Mouse (Mus musculus) kidney, adult 8-10 months (tissue): Measurements from ENCODE around the gene Eif5a.
A peak's percentile ranks its signal among the peaks of the same experiment; 100 is the strongest.
"Not testable (repeated sequence)": the region's sequence is repeated elsewhere in the genome, so short reads cannot be mapped to it uniquely, and the experiment has no call there.

Source experiments
- DNase-seq, 2 experiments: peaks; one replicate each; pipeline ENCODE4 v3.0.0; 2022

Eif5a gene

DNA sequence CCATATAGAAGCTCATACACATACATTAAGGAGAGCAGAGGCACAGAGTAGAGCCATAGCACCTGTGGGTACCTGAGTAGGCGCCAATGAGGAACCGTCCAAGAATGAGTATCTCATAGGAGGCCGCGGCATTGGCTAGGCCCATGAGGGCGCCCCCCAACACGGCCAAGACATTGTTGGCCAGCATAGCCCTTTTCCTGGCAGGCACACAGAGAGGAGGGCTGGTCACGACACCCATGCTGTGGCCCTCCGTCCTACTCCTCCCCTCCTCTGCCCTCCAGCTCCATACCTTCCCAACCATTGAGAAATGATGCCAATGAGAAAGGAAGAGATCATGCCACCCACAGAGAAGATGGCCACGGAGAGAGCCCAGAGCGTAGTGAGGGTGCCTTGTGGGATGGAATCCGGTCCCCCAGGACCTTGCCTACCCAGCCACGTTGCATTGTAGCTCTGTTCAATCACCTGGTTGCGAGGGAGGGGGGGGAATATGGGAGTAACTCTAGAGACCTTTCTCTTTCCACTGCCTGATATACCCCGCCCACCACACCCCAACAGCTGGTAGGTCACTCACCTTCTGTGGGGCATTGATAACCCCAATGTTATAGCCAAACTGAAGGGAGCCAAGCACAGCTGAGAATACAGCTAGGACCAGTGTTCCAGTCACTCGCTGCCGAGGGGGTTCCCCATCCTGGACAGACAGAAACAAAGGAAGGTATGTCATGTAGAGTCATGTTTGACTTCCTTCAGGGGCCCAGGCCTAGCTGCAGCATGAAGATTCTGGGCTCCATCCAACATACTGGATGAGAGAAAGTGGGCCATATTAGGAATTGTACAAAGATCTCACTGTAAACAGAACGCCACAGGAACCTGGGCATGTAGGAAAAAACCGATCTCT lies 24.5 kb upstream of the Eif5a start:
- DNase-seq, result no peak

DNA sequence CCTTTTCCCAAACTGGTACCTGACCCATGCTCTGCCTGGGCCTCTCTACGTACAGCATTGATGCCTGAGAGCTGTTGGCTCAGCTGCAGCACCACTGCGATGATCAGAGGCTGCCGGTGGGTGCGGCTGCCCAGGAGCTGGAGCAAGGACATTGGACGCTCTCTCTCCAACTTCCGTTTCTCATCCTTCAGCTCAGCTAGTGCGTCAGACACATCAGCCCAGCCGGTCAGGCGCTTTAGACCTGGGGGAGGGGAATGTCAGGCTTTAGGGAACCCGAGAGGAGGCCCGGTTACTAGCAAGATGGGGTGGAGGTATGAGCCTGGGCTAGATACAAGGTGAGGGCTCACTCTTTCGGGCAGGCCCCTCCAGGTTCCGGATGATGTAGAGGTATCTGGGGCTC lies 23.5 kb upstream of the Eif5a start:
- DNase-seq, result no peak

DNA sequence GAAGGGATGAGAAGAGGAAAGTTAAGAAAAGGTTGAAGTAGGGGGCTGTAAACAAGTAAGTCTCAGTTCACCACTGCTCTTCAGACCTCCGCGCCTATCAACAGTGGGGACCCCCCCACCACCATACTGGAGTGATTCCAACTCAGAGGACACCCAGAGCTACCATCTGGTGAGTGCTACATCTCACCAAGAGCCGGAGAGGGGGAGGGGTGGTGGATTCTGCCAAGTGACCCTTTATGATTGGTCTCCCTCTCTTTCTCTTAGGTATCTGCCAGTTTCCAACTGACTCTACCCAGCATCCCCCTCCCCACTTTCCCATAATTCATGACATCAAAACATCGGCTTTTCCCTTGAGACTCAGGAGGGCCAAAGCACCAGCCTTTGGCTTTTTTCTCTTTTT lies 19.2 kb upstream of the Eif5a start:
- DNase-seq, result no peak

DNA sequence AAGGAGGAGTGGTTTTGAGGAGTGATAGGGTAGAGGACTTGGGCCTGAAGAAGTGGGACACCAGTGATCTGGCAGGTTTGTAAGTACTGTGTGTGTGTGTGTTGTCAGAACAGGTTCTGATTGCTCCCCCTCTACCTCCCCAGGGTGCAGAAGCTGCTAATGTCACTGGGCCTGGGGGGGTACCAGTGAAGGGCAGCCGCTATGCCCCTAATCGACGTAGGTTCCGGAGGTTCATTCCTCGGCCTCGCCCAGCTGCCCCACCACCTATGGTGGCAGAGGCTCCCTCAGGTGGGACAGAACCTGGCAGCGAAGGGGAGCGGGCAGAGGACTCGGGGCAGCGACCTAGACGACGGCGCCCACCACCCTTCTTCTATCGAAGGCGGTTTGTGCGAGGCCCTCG lies 18.0 kb upstream of the Eif5a start:
- no peak for DNase-seq

DNA sequence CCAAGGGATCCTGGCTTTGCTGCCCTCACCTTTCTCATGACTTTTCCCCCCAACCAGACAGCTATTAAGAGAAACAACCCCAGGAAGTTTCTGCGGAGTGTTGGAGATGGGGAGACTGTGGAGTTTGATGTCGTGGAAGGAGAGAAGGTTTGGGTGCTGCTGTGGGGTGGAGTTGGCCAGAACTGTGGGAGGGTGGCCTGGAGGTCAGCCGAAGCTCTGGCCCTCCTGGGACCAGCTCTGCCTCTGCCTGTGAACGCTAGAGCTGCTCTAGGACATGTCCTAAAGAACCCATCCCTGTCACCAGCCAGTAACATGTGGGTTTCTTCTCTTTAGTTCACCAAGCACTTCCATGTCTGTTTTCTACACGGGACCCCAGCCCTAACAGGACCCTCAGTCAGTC lies 17.4 kb upstream of the Eif5a start:
- DNase-seq, result no peak

DNA sequence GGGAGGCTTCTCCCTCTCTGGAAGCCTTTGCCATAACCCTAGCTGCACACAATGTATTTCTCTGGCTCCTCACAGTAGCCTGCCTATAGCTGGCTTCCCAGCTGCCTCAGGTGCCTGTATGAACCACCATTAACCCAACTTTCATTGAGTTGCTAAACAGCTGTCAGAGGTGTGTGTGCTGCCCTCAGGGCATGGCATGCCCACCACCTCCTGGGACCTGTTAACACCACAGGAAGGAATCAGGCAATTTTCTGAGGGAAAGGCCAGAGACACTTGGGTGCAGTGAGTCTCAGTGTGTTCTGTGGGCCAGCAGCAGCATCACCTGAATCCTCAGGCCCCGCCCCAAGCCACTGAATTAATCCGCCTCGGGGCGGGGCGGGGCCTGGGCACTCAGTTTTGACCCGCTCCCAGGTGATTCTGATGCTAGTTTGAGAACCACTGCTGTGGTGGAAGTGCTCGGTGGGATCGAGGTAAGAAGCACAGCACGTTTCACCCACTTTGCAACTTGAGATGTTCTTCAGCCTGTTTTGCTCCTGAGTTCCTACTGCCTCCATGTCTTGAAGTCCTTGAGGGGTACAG lies 16.7 kb upstream of the Eif5a start:
- no peak for DNase-seq

DNA sequence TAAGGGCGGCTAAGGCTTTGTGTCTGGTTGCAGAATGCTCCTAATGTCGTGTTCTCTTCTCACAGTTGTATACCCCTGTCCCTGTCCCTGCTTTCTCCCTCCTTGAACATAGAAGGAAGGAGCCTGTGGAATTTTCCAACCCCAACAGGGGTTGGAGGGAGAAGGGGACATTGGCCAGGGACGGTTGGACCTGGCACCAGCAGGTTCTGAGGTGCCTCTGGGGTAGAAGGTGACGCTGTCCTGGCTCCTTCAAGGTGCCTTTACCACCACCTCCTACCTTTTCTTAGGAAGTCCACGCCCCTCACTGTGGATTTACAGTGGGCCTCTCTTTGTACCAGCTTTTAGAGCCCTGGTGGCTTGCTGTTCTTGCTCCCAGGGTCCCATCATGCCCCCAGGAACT lies 16.1 kb upstream of the Eif5a start:
- DNase-seq, result peak in 1 of 2 experiments; percentile 50

DNA sequence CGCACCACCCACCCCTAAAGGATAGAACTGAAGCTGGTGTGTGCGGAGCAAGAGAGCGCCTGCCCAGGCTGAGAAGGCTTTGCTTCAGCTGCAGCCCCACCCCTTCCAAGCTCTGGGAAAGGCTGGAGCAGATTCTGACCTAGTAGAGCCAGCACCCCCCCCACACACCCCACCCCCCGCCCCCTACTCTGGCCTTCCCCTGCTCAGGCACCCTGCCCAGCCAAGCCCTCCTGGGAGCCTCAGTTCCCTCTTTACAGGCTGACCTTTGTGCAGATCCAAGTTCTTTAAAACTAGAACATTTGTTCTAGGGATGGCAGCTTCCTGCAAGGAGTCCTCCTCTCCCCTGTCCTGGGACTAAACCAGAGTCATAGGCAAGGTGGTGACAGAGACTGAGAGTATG lies 15.6 kb upstream of the Eif5a start:
- DNase-seq, result peak in 1 of 2 experiments; percentile 53

DNA sequence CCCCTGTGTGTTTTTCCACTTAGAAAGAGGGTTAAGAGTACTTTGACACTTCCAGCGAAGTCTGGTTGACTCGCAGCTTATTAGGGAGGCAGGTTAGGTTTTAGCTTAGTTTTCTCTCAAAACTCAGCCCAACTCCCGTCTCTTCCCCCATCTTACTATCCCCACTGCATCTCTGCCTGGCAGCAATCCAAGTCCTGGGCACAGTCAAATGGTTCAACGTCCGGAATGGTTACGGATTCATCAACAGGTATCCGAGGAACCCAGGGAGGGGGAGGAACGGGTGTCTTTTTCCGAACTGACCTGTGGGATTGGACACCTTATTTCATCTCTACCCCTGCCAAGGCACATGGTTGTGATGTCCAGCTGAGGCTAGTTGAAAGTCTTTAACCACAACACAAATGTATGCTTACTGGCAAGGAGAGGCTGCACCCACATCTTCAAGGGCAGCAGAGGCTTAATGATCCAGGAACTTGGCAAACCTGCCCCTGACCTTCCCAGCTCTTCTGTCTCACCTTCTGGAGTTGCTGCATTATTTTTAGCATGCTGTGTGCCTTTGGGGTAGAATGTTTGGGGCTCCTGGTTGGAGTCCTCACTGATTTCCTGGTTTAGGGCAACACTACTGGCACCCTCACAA lies 15.1 kb upstream of the Eif5a start:
- DNase-seq, result peak; percentile 49 to 71

DNA sequence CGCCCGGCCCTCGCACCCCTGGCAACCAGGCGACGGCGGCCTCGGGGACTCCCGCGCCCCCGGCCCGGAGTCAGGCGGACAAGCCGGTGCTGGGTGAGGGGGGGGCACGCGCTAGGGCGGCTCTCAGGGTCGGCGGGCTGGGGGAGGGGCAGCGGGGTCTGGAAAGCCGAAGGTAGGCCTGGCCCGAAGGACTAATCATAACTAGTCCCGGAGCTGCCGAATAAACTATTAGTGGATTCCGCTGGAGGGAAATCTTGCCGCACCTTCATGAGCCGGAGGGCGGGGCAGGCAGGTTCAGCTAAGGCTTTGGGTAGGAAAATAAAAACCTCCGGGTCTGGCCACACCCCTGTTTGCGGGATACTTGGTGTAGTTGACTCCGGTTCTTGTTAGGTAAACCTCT lies 14.4 kb upstream of the Eif5a start:
- DNase-seq, result peak; percentile 43 to 53

DNA sequence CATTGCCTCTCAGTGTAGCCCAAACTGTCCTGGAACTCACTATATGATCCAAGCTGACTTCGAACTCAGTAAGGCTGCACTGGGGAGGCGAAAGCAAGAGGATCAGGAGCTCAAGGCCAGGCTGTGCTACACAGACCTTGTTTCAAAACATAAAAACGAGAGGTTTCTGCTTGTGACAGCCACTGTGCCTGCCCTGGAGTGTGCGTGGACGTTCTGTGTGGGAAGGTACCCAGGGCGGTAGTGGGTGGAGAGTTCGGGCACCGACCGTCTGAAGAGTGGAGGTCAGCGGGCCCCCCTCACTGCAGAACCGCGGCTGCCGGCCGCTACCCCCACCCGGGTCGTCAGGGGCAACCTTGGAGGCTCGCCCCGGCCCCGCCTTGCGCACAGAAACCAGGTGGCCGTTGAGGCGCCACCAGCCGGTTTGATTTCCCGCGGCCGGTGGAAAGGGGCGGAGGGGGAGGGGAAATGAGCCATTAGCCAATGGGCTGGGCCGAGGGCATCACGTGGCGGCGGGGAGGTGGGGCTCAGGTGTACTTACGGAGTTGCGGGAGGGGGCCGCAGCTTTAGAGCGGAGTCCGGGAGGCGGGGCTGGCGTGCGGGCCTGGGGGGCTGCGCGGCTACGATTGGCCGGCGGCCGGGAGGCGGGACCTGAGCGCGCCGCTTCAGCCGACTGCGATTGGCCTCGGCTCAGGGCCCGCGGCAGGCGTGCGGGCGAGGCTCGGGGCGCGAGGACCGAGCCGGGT lies 13.6 kb upstream of the Eif5a start, which contains the start of gene Ybx2:
TSS of gene Ybx2 (plus strand) at position 660 of the 743 bp plus-strand sequence.
- peak; percentile 88 to 90 for DNase-seq

DNA sequence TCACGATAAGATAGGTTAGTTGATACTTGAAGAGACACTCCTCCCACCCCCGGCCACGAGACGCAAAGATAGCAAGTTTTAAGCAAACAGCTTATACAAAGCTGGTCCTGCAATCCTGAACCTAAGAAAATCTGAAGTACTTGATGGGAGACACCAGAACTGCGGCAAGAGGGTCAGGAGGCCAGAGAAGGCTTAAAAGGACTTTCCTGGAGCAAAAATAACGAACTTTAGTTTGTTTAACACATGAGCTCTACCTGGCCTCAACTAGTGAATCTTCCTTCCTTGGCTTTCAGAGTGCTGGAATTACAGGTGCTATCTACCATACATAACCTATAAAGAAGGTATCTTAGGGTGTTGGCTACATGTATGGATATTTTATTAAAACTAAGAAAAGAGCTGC lies 12.9 kb upstream of the Eif5a start:
- DNase-seq, result no peak

DNA sequence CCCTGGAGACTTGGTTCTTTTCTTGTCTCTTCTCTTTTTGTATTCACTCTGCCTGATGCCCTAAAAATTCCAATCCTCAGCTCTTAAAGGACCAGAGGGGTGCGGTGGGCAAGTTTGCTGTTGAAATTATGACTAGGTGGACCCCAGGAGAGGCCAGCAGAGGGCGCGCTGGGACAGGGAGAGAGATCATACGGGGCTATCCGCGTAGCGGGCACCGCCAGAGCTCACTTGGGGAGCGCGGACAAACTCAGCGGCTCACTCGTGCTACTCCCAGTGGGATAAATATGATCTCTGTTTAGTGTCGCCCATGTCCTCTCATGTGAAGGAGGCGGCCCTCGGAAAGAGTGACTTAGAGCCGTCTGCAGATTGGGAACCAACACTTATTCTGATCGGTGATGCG lies 12.4 kb upstream of the Eif5a start:
- peak; percentile 81 to 91 for DNase-seq

DNA sequence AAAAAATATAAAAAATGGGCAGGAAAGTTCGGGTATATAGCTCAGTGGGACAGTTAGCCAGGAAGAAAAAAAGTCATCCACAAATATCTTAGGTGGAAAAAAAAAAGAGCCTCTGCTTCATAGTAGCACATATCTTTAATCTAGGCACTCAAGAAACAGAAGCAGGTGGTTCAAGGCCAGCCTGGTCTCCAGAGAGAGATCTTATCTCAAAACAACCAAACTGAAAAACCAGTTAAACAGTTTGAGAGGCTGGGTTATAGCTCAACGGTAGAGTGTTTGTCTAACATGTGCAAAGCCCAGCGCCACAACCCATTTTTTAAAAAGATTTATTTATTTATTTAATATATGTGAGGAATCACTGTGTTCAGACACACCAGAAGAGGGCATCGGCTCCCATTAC lies 11.3 kb upstream of the Eif5a start:
- DNase-seq, result no peak

DNA sequence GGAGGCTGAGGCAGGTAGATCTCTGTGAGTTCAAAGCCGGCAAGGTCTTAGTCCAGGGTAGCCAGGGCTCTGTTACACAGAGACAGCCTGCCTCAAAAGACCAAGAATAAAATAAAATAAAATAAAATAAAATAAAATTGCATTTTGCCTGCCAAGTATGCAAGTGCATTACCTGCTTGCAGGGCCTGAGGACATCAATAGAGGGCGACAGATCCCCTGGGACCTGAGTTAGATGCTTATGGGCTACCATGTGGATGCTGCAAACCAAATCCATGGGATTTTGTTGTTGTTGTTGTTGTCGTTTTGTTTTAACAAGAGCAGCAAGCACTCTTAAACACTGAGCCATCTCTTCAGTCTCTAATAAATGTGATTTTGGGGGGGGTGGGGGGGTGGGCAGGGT lies 10.5 kb upstream of the Eif5a start:
- DNase-seq, result no peak

DNA sequence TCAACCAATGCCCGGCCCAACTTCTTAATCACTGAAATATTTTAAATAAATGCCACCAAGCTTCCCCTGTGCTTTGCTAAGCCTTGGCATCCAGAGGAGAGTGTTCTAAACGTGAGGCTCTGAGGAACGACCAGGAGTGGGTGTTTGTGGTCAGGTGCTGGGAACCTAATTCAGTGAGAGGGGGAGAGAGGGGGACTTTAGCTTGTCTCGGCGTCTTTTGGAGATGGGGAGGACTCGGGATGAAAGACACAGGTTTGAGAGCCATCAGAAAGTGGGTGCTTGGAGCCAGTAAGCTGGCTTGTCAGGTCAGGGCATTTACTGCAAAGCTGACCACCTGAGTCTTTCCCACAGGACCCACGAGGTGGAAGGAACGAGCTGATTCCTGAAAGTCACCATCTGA lies 10.0 kb upstream of the Eif5a start:
- DNase-seq, result no peak

DNA sequence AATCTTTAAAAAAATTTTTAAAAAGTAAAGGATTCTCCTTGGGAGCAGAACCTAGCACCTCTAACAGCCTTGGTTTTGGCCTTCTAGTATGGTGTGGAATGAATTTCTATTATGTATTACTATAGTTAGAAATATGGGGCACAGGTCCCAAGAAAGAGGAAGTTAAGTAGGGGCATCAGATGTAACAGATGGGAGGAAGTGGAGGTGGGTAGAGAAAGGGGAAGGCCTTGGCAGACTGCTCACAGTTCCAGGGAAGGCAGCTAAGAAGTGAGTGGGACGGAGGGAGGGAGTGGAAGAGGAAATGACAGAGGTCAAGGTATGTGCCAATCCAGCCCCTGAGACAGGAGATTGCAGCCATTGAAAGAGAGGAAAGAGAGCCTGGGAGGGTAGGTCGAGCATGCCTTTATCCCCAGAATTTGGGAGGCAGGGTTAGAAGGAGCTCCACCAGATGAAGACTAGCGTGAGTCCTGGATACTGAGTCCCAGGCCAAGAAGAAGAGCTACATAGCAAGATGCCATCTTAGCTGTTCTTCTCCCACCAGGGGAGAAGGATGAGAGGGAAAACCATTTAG lies 9.3 kb upstream of the Eif5a start:
- no peak for DNase-seq

DNA sequence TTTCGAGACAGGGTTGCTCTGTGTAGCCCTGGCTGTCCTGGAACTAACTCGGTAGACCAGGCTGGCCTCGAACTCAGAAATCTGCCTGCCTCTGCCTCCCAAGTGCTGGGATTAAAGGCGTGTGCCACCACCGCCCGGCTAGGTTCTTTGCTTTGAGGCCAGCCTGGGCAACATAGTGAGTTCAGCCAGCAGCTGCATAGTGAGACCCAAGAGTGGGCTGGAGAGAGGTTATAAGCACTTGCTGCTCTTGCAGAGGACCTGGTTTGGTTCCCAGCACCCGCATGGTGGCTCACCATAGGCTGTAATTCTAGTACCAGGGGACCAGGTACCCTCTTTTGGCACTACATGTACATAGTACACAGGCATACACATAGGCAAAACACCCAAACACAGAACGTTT lies 8.4 kb upstream of the Eif5a start:
- not testable (repeated sequence) for DNase-seq

DNA sequence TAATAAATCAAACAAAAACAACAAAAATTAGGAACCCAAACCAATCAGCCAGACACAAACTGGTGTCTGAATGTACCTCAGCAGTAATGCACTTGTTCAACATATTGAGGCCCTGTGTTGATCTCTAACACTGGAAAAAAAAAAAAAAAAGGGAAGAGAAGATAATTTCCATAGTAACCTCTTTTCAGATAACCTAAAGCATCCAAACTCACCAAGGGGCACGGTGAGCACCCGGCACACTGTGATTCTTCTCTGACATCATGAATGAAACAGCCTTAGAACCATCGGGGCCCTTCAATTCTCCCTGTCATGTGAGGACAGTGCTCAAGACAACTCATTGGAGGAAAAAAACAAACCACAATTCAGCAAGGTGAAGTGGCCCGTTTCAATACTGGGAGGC lies 8.0 kb upstream of the Eif5a start:
- DNase-seq, result no peak

DNA sequence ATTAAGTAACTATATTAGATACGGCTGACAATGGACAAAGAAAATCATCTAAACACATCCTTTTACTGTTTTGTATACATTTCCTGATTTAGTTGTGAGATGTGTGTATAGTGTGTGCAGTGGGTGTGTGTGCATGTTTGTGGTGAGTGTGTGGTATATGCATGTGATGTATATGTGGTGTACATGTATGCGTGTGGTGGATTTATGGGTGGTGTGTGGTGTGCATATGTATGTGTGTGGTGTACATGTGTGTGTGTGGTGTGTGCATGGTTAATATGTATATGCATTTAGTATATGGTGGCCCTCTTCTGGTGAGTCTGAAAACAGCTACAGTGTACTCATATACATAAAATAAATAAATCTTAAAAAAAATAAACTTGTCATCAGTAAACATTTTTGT lies 5.7 kb upstream of the Eif5a start:
- no peak for DNase-seq

DNA sequence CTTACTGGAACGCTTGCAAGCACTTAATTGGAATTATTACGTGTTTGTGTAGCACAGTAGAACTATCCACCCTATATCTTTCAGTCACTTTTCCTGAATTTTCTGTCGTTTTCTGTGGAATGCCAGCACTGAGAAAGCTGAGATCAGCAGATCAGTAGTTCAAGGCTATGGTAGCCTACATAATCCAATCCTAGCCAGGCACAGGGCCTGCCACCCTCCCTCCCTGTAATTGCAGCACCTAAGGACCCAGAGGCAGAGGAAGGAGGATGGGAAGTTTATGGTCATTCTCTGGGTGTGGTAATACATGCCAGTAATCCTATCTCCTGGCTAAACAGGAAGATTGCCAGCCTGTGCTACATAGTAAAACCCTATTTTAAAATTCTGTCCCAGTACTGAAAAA lies 1.0 kb upstream of the Eif5a start:
- no peak for DNase-seq

DNA sequence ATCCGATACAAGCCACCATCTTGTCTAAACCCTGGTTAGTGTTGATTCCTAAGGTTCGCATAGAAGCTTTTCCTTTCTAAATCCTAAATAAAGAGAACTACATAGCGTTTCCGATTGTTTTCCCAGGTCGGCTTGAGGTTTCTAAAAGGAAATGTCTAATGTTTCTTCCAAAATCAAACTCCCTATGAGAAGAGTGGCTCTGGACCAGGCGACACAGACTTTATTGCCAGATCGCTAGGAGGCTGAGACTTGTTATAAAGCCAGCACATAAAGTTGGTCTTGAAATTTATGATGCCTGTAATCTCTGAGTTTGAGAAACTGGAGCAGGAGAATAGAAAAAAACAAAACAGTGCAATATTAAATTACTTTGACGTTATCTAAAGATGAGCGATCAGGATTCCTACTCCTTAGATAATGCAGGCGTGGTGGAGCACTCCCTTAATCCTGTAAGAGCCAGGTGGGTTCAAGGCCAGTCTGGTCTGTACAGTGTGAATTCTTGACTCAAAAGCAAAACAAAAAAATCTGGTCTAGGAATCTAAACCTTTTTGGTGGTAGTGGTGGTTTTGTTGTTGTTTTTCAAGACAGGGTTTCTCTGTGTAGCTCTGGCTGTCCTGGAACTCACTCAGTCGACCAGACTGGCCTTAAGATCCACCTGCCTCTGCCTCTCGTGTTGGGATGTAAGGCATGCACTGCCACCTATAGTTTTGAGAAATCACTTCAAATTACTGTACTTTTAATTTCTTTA lies 426 bp upstream of the Eif5a start:
- no peak for DNase-seq
